Mouse (Mus musculus) right cerebral cortex, postnatal 14 days (tissue): ENCODE measurements around the gene 4930579F01Rik.

Experiments
- DNase-seq: peaks from one replicate; pipeline ENCODE4 v3.0.0; 2022

The 4930579F01Rik gene

GRCm38 (mm10) chr3:138193683-138194302 is at the start of gene 4930579F01Rik:
Gene 4930579F01Rik (minus strand): TSS chr3:138193825.
- no peak for DNase-seq

GRCm38 (mm10) chr3:138242933-138243332 is 49.3 kb upstream of the 4930579F01Rik start:
- no peak for DNase-seq

DNA sequence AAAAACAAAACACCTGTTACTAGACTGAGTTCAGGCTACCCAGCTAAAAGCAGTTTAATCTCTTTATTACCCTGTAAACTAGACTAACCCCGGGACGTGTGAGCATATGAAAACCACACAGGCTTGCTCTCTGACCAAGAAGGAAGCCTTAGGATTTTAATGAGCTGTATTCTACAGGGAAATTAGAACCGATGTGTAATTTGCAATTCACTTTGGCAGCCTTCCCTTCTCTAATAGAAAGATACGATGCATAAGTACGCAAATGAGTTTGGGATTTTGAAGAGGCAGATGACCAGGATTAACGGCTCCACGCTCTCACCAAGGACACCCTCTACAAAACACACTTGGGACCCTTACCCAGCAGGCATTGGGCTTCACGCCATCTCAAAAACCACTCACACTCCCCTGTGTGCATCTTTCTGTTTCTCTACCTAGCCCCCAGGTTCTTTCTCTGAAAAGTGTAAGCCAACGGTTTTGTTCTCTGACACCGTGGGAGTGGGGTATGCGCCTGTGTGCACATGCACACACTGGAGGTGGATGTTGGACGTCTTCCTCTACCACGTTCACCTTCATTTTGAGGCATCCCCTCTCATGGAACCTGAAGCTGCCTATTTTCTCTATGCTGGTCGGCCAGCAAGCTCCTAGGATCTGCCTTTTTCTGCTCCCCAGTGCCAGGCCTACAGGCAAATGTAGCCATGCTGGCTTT is 48.5 kb upstream of the 4930579F01Rik start:
- DNase-seq: no peak

- DNase-seq: no peak
These were observed 47.7 kb upstream of the 4930579F01Rik start for GRCm38 (mm10) chr3:138241371-138241770.

DNA sequence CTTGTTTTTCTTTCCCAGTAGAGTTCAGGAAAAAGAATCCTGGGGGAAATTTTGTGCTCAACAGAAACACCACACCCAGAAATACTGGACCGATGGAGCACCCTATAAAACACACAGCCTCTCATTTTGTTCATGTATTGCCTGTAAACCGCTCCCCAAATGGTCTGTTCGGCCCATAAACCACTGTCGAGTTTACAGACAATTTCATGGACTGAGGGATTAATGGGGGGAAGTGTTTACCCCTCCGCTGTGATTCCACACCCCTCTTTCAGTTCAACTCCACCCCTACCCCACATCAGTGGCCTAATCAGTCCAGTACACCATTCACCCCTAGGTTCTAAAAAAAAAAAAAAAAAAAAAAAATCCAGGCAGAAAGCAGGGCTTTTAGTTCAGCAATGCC is 47.3 kb upstream of the 4930579F01Rik start:
- DNase-seq: no peak

GRCm38 (mm10) chr3:138240411-138240810 is 46.8 kb upstream of the 4930579F01Rik start:
- no peak for DNase-seq

DNA sequence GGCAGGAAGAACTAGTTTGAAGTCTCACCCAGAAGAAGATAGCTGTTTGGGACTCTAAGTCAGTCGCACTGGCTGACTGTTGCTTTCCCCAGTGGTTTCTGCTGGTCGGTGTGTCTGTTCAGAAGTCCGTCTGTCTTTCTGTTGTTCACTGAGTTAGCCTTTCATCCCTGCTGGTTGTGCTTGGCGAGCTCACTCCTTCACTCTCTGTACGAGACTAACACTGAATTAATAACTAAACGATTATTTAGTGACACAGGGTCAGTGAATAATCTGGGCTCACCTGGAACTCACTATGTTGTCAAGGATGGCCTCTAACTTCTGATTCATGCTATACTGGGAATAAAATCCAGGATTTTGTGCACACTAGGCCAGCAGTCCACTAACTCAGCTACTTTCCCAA is 45.8 kb upstream of the 4930579F01Rik start:
- DNase-seq: no peak

GRCm38 (mm10) chr3:138238046-138238445 is 44.4 kb upstream of the 4930579F01Rik start:
- no peak for DNase-seq

GRCm38 (mm10) chr3:138236546-138237163 is 43.0 kb upstream of the 4930579F01Rik start:
- no peak for DNase-seq

DNA sequence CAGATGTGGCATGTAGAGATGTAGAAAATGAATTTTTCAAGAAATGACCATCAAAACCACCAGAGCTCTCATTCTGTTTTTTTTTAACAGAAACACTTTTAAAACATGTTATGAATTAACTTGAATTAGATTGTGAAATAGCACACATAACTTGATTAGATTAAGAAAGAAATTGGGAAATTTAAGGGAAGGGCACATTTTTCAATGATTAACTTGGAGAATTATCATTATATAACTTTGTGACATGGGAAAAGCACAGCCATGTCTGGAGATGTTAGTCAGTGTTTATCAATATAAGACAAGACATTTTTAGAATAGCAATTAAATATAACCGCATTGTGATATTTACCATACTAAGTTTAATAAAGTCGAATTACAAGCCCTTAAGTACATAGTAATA is 37.9 kb upstream of the 4930579F01Rik start:
- DNase-seq: no peak

- no peak for DNase-seq
These were observed 36.6 kb upstream of the 4930579F01Rik start for GRCm38 (mm10) chr3:138230266-138230665.

- no peak for DNase-seq
These were observed 35.8 kb upstream of the 4930579F01Rik start for GRCm38 (mm10) chr3:138229448-138229847.

GRCm38 (mm10) chr3:138227782-138228181 is 34.2 kb upstream of the 4930579F01Rik start:
- DNase-seq: no peak

- no peak for DNase-seq
These were observed 33.5 kb upstream of the 4930579F01Rik start for GRCm38 (mm10) chr3:138227082-138227481.

DNA sequence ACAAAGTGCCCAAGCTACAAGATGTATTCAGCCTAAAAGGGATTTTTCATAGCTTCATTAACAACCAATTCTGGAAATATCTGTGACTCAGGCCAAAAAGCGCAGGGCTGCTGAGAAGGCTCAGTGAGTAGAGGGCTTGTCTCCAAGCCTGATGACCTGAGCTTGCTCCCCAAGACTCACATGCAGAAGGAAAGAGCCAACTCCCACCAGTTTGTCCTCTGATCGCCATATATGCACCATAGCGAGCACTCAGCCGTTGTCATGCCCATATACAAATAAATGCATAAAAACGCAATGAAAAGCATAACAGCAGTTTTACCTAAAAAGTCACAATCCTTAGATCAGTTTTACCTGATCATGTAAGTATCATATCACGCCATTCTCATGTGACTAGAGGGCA is 32.9 kb upstream of the 4930579F01Rik start:
- DNase-seq: no peak

DNA sequence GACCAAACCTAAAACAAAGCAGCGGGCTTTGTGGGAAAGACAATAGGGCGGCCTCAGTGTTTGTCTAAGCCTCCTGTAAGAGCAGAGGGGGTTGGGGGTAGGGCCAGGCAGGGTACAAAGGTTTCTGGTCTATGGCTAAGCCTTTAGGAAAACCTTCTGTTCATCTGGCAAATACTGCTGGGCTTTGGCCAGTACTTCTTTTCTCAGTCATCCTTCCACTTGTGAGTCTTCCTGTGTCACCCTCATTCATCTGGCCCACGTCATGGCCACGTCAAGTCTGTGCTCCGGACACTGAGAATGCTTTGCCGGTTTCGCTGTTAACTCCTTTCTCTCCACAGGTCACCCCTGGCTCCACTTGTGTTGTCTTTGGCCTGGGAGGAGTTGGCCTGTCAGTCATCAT is 32.2 kb upstream of the 4930579F01Rik start:
- no peak for DNase-seq

- DNase-seq: no peak
These were observed 31.7 kb upstream of the 4930579F01Rik start for GRCm38 (mm10) chr3:138225331-138225730.

DNA sequence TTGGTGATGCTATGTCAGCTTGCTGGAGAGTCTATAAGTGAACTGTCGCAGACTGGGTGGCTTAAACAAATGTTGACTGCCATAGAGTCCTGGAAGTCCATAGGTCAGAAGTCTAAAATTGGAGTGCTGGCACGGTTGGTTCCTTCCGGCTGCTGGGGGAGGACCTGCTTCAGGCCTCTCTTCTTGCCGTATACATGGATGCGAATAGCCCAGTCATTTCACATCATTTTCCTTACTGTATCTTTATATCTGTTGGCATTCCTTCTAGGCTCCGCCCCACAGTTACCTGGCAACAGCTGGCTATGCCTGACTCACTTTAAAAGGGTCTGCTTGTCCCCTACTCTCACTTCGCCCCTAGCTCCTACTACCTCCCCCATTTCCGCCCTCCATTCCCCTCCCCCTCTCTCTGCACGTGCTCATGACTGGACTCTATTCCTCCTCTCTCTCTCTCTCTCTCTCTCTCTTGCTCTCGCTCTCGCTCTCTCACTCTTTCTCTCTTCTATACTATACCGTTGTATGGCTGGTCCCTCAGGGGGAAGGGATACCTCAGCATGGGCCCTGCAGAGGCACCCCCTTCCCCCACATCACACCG is 30.8 kb upstream of the 4930579F01Rik start:
- no peak for DNase-seq

GRCm38 (mm10) chr3:138222952-138223351 is 29.3 kb upstream of the 4930579F01Rik start:
- DNase-seq: peak; percentile 41

GRCm38 (mm10) chr3:138222511-138222910 is 28.9 kb upstream of the 4930579F01Rik start:
- DNase-seq: no peak

- DNase-seq: no peak
These were observed 27.5 kb upstream of the 4930579F01Rik start for GRCm38 (mm10) chr3:138221116-138221515.

DNA sequence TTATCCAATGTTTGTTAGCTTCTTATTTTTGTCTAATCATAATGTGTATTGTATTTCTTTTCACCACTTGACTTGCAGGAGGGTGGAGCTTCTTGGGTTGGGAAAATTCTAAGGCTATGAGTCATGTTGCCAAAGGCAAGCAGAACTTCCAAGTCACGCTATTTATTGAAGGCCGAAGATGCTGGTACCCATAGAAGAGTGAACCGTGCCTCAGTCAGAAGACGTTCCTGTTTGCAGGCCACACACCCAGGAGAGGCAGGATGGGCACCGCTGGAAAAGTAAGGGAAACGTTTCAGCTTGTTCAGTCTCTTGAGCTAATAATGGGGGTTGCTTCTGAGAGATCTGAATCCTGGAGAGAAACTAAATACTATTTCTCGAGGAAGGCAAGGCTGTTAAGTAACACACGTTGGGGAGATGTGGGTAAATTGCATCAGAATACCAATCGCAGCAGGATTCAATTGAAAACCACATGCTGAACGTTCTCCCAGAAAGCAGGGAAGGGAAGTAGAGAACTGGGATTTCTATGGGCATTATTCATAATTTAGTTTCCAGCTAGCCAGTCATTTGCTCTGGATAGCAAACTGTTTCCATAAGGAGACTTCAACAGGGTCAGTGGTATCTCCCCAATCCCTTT is 24.1 kb upstream of the 4930579F01Rik start, which contains the start of gene Adh7:
Gene Adh7 (plus strand): TSS at position 130 of the 634 bp plus-strand sequence.
- DNase-seq: no peak

GRCm38 (mm10) chr3:138216091-138216490 is 22.5 kb upstream of the 4930579F01Rik start:
- no peak for DNase-seq
